Mouse (Mus musculus) megakaryocyte, embryonic 14.5 days (primary cell): ENCODE measurements at regions not wholly inside any gene's neighbourhood (a gene's known extent, or its start where the extent isn't known, plus 50 kb on each side); places are given as distances from the start of the nearest gene placed in this dataset.
A peak's percentile ranks its signal among the peaks of the same experiment; 100 is the strongest.

Experiments
- H3K27me3 ChIP-seq: replicated peaks from 2 replicates; pipeline ENCODE3; 2012; ENCODE audit warnings: inconsistent platforms
- H3K36me3 ChIP-seq: replicated peaks from 2 replicates; pipeline ENCODE3; 2012; ENCODE audit warnings: low read length, inconsistent platforms, mixed read lengths
- H3K4me1 ChIP-seq: 2 replicates; pipeline ENCODE4 v1.6.1; 2012; ENCODE audit warnings: inconsistent platforms
- H3K4me3 ChIP-seq: replicated peaks from 2 replicates; pipeline ENCODE3; 2012; ENCODE audit warnings: moderate library complexity, mild to moderate bottlenecking, inconsistent platforms
- H3K9me3 ChIP-seq: 2 replicates; pipeline ENCODE4 v1.6.1; 2012; ENCODE audit warnings: inconsistent platforms
- FLI1 ChIP-seq: IDR thresholded peaks from 2 replicates; pipeline ENCODE4 v1.6.1; 2012; ENCODE audit warnings: low read length, inconsistent platforms, mixed read lengths
- GATA1 ChIP-seq: IDR thresholded peaks from 3 replicates; pipeline ENCODE4 v1.6.1; 2012; ENCODE audit warnings: mixed read lengths, low read length, inconsistent platforms, borderline replicate concordance

GRCm38 (mm10) chr15:56050716-56051115 is 1426.7 kb downstream of the Slc22a22 start:
- no peaks in the 10 kb centered on the region for H3K36me3 ChIP-seq
- no peak overlapping the region for H3K4me3 ChIP-seq
- peaks cover 21% of the 10 kb centered on the region for H3K4me1 ChIP-seq
- H3K27me3 ChIP-seq, result peaks cover 3% of the 10 kb centered on the region
- no peaks in the 10 kb centered on the region for H3K9me3 ChIP-seq
- no peak for TF ChIP-seq FLI1
- TF ChIP-seq GATA1, result no peak

GRCm38 (mm10) chr15:56047832-56048231 is 1429.6 kb downstream of the Slc22a22 start:
- Histone ChIP-seq H3K36me3 (no peaks in the 10 kb centered on the region), H3K27me3 (no peaks in the 10 kb centered on the region), H3K9me3 (no peaks in the 10 kb centered on the region), H3K4me3 (no peak overlapping the region), H3K4me1 (peaks cover 27% of the 10 kb centered on the region)
- TF ChIP-seq GATA1, result no peak
- TF ChIP-seq FLI1, result no peak

- Histone ChIP-seq H3K9me3 (no peaks in the 10 kb centered on the region), H3K4me3 (peak overlapping the region; percentile 88), H3K27me3 (no peaks in the 10 kb centered on the region), H3K36me3 (no peaks in the 10 kb centered on the region), H3K4me1 (peaks cover 27% of the 10 kb centered on the region)
- no peak for TF ChIP-seq FLI1
- no peak for TF ChIP-seq GATA1
Measured at GRCm38 (mm10) chr15:56046679-56047532, 1430.5 kb downstream of the Slc22a22 start.

- no peak overlapping the region for H3K4me3 ChIP-seq
- H3K4me1 ChIP-seq, result peaks cover 27% of the 10 kb centered on the region
- no peaks in the 10 kb centered on the region for H3K9me3 ChIP-seq
- no peaks in the 10 kb centered on the region for H3K36me3 ChIP-seq
- no peaks in the 10 kb centered on the region for H3K27me3 ChIP-seq
- TF ChIP-seq FLI1, result no peak
- no peak for TF ChIP-seq GATA1
Measured at GRCm38 (mm10) chr15:56045510-56046245, 1431.7 kb downstream of the Slc22a22 start.

- H3K9me3 ChIP-seq, result peaks cover 14% of the 10 kb centered on the region; the same call in 1 of the 2 replicates
- no peak overlapping the region for H3K4me3 ChIP-seq
- no peaks in the 10 kb centered on the region for H3K36me3 ChIP-seq
- TF ChIP-seq FLI1, result no peak
- no peak for TF ChIP-seq GATA1
- peaks cover 26% of the 10 kb centered on the region for H3K4me1 ChIP-seq
- no peaks in the 10 kb centered on the region for H3K27me3 ChIP-seq
Measured at GRCm38 (mm10) chr15:56043282-56043681, 1434.1 kb downstream of the Slc22a22 start.

- H3K4me1 ChIP-seq, result peaks cover 26% of the 10 kb centered on the region
- H3K36me3 ChIP-seq, result no peaks in the 10 kb centered on the region
- H3K9me3 ChIP-seq, result peaks cover 19% of the 10 kb centered on the region
- TF ChIP-seq GATA1 (no peak), FLI1 (no peak)
- H3K4me3 ChIP-seq, result no peak overlapping the region
- no peaks in the 10 kb centered on the region for H3K27me3 ChIP-seq
Measured at GRCm38 (mm10) chr15:56042449-56042848, 1435.0 kb downstream of the Slc22a22 start.

- Histone ChIP-seq H3K4me1 (peaks cover 6% of the 10 kb centered on the region), H3K36me3 (no peaks in the 10 kb centered on the region), H3K9me3 (peaks cover 6% of the 10 kb centered on the region), H3K4me3 (no peak overlapping the region), H3K27me3 (no peaks in the 10 kb centered on the region)
- no peak for TF ChIP-seq FLI1
- TF ChIP-seq GATA1, result no peak
Measured at GRCm38 (mm10) chr15:56030007-56030406, 1447.4 kb downstream of the Slc22a22 start.

- H3K27me3 ChIP-seq, result no peaks in the 10 kb centered on the region
- peaks cover 11% of the 10 kb centered on the region for H3K4me1 ChIP-seq
Measured at GRCm38 (mm10) chr15:56027197-56027818, 1450.1 kb downstream of the Slc22a22 start.

GRCm38 (mm10) chr15:56024705-56025104 is 1452.7 kb downstream of the Slc22a22 start:
- H3K4me1 ChIP-seq, result peaks cover 6% of the 10 kb centered on the region; the same call in 1 of the 2 replicates
- no peaks in the 10 kb centered on the region for H3K9me3 ChIP-seq
- no peaks in the 10 kb centered on the region for H3K36me3 ChIP-seq
- no peaks in the 10 kb centered on the region for H3K27me3 ChIP-seq
- TF ChIP-seq GATA1 (no peak), FLI1 (no peak)
- no peak overlapping the region for H3K4me3 ChIP-seq

More at GRCm38 (mm10) chr15:56027197-56027818, 1450.1 kb downstream of the Slc22a22 start:
- H3K4me3 ChIP-seq, result no peak overlapping the region
- no peaks in the 10 kb centered on the region for H3K36me3 ChIP-seq
- no peak for TF ChIP-seq GATA1
- no peaks in the 10 kb centered on the region for H3K9me3 ChIP-seq
